Mouse (Mus musculus) intestine, embryonic 14.5 days (tissue): ENCODE results near the gene Hcrtr1. TPM values are rescaled to one million over a fixed set of nuclear protein-coding genes. Genes with fewer than 3 reads are reported as not detected.

ENCODE experiments used
- ATAC-seq: fragments of 200-750 bp; cut with Nextera tagmentation; replicated peaks from 2 replicates; pipeline ENCODE4 v1.8.0; 2017; ENCODE audit warnings: low read depth, moderate number of reproducible peaks, moderate TSS enrichment, moderate library complexity; ENCODE audit not compliant: low FRiP score, low TSS enrichment
- DNase-seq: peaks from one replicate; pipeline ENCODE4 v3.0.0-alpha.2; 2018; ENCODE audit warnings: low spot score
- H3K27ac ChIP-seq: fragments of 300-500 bp; sonication (generic); 2 replicates; pipeline ENCODE4 v1.5.1; 2014; ENCODE audit warnings: low read depth, mild to moderate bottlenecking, control low read depth
- H3K27me3 ChIP-seq: fragments of 300-500 bp; sonication (generic); replicated peaks from 2 replicates; pipeline ENCODE4 v1.6.1; 2014; ENCODE audit warnings: low read length, control low read depth; ENCODE audit not compliant: control insufficient read depth, insufficient read depth
- H3K36me3 ChIP-seq: fragments of 300-500 bp; sonication (generic); 2 replicates; pipeline ENCODE4 v1.6.1; 2014; ENCODE audit warnings: low read length, control low read depth; ENCODE audit not compliant: control insufficient read depth, insufficient read depth
- H3K4me1 ChIP-seq: fragments of 300-500 bp; sonication (generic); replicated peaks from 2 replicates; pipeline ENCODE4 v1.6.1; 2014; ENCODE audit warnings: low read length, control low read depth, mixed read lengths; ENCODE audit not compliant: control insufficient read depth, insufficient read depth
- H3K4me2 ChIP-seq: fragments of 300-500 bp; sonication (generic); 2 replicates; pipeline ENCODE4 v1.6.1; 2014; ENCODE audit warnings: low read length
- H3K4me3 ChIP-seq: fragments of 300-500 bp; sonication (generic); 2 replicates; pipeline ENCODE4 v1.5.1; 2014; ENCODE audit warnings: low read depth, low read length, control low read depth, mixed read lengths
- H3K9ac ChIP-seq: fragments of 300-500 bp; sonication (generic); 2 replicates; pipeline ENCODE4 v1.6.1; 2014; ENCODE audit warnings: mild to moderate bottlenecking, low read length
- H3K9me3 ChIP-seq: fragments of 300-500 bp; sonication (generic); 2 replicates; pipeline ENCODE4 v1.6.1; 2016; ENCODE audit warnings: low read length, control low read depth; ENCODE audit not compliant: control insufficient read depth
- WGBS: fragments of 180-500 bp; shearing (Covaris S2); extraction: QIAGEN DNeasy Blood & Tissue Kit; methylation state at CpG from one replicate; pipeline ENCODE4 v1.1.7; 2014; 5-methylcytosine and 5-hydroxymethylcytosine counted together
- polyA plus RNA-seq: library from polyadenylated mRNA; unstranded; fragments of >200 nt; fragmentation: Nextera tagmentation; extraction: Ambion mirVana; gene quantifications from 2 replicates; pipeline ENCODE4 v1.2.1, GENCODE M21; 2014

Gene Hcrtr1
- polyA plus RNA-seq, 1 experiment from 2014 or later: not detected

DNA sequence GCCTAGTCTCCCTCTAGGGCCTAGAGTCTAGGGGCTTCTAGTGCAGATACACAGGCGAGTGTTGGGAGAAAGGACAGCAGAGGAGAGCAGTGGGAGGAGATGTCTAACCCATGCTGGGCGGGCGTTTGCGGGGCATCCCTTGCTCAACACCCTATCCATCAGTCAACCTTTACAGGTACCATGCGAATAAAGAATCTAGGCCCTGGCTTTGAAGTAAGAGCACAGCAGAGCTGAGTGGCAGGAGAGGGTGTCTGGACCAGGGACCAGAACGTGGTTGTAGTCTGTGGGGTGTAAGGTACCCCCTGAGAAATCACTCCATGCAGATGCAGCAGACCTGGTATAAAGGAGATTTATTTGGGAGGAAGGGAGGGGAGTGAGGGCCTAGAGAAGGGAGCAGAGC is 25.0 kb upstream of the Hcrtr1 start:
- DNase-seq (no peak), ATAC-seq (no peak)
- Histone ChIP-seq H3K4me1 (peaks cover 39% of the 10 kb centered on the region), H3K9ac (no peak overlapping the region), H3K9me3 (no peaks in the 10 kb centered on the region), H3K36me3 (no peaks in the 10 kb centered on the region), H3K4me3 (no peak overlapping the region), H3K27ac (no peak overlapping the region), H3K27me3 (no peaks in the 10 kb centered on the region), H3K4me2 (0 out of 2 replicates have a peak overlapping the region, but pooled peaks have one; percentile 49)
- 76% methylated on average over 6 of the region's 6 CpGs for WGBS

DNA sequence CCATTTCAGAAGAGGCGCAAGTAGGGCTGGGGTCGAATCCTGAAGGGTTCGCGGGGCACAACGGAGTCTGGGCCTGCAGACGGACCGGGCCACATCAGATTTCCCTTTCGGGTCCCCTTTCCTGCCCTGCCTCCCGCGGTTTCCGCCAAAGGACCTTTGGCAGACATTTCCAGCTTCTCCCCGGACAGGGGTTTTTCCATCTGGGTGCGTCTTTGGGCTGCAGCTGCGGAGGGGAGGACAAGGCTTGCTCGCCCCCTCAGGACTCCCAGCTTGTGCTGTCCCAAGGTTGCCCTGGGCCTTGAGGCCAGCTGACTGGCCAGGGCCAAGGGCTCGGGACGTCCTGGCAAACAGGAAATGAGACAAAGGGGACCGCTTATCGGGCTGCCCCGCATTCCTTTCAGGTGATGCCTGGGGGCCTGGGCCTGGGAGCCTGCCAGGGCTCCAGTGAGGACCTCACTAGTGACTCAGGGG is 24.3 kb upstream of the Hcrtr1 start:
- H3K4me1 ChIP-seq: peaks cover 35% of the 10 kb centered on the region
- no peaks in the 10 kb centered on the region for H3K36me3 ChIP-seq
- DNase-seq: peak; percentile 72
- 0 out of 2 replicates have a peak overlapping the region, but pooled peaks have one; percentile 6 for H3K4me3 ChIP-seq
- 7% methylated on average over 20 of the region's 20 CpGs for WGBS
- H3K27me3 ChIP-seq: no peaks in the 10 kb centered on the region
- H3K9me3 ChIP-seq: no peaks in the 10 kb centered on the region
- ATAC-seq: peak; percentile 34; the same call in 1 of the 2 replicates
- peak overlapping the region; percentile 49 for H3K4me2 ChIP-seq
- peak overlapping the region; percentile 22 for H3K9ac ChIP-seq
- H3K27ac ChIP-seq: peak overlapping the region; percentile 33; the same call in 1 of the 2 replicates

DNA sequence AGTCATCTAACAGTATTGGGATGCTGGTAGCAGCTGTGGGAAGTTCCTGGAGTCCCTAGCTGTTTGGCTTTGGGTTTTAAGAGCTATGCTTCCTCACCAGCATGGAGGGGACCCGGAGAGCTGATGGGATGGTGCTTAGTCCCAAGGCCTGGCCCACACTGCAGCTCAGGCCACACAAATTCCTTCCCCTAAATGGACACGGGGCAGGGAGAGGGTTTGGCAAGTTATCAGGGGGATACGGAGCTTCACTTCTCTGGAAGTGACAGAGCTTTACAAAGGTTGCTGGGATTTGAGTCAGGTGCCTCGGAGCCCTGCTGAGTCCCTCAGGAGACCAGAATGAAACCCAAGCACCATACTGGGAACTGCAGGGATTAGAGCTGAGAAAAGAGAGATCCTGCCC is 22.2 kb upstream of the Hcrtr1 start:
- 37% methylated on average over 4 of the region's 4 CpGs for WGBS

DNA sequence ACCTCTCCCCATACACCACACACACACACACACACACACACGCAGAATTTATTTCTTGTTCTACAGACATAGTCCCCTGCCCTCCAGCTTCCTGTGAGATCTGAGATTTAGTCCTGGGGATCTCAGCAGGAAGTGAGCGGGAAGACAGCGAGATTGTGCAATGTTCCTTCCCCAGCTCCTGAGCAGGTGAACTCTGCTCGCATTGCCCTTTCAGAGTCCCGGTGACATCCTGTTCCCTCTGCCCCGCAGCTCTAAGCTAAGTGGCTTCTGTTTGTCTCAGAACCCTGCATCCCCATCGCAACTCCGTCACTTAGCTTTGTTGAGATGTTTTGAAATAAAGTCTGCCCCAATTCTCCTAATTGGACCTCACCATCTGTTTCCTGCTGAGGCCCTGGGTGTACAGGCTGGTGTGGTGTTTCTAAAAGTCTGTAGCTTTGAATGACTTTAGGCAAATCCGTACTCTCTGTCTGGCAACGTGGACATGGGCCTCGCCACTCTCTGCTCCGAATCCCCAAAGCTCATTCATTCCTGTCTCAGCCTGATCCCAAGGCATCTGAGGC is 17.7 kb upstream of the Hcrtr1 start:
- Histone ChIP-seq H3K4me1 (no peaks in the 10 kb centered on the region), H3K27me3 (peaks cover 14% of the 10 kb centered on the region), H3K9ac (no peak overlapping the region), H3K36me3 (no peaks in the 10 kb centered on the region), H3K4me3 (no peak overlapping the region), H3K9me3 (no peaks in the 10 kb centered on the region), H3K27ac (no peak overlapping the region), H3K4me2 (no peak overlapping the region)
- no peak for DNase-seq
- no peak for ATAC-seq
- 76% methylated on average over 12 of the region's 12 CpGs for WGBS

More for the DNA sequence above, 22.2 kb upstream of the Hcrtr1 start:
- Histone ChIP-seq H3K27ac (no peak overlapping the region), H3K4me3 (no peak overlapping the region), H3K9ac (no peak overlapping the region), H3K36me3 (no peaks in the 10 kb centered on the region), H3K4me1 (peaks cover 15% of the 10 kb centered on the region), H3K27me3 (no peaks in the 10 kb centered on the region), H3K4me2 (no peak overlapping the region), H3K9me3 (no peaks in the 10 kb centered on the region)
- DNase-seq (no peak), ATAC-seq (no peak)

DNA sequence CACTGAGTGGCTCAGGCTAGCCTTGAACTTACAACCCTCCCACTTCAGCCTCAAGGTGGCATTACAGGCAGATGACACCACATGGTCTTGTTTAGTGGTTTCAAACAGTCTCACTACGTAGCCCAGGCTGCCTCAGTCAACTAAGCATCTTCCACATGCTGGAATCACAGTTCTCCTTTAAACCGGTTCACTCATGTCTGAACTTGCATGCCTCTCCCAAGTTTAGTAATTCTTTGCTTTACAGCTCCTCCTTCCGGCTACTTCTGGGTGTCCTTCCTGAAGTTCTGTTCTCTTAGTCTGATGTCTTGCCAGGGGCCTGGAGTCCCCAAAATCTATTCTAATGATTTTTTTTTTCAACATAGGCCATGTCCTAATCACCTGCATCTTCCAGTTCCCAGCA is 15.1 kb upstream of the Hcrtr1 start:
- Histone ChIP-seq H3K4me3 (no peak overlapping the region), H3K27me3 (peaks cover 16% of the 10 kb centered on the region), H3K4me2 (no peak overlapping the region), H3K27ac (no peak overlapping the region), H3K36me3 (no peaks in the 10 kb centered on the region), H3K4me1 (no peaks in the 10 kb centered on the region), H3K9ac (no peak overlapping the region), H3K9me3 (no peaks in the 10 kb centered on the region)
- WGBS: 80% methylated on average over 3 of the region's 3 CpGs
- ATAC-seq (no peak), DNase-seq (no peak)

DNA sequence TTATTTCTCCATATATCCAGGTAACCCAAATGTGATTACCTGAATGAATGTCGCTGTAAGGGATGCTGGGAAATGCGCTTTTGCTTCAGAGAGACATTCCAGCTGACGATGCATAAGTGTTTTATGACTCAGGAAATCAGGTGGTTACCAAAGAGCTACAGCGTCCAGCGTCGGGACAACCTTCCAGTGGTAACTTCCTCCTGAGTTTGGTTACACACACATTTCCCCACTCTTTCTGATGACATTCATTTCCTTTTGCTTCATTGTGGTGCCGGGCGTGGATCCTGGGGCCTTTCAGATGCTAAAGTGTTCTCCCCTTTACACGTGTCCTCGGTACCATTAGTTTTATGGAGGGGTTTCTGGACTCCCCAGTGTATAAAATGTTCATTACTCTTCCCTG is 9.2 kb upstream of the Hcrtr1 start:
- Histone ChIP-seq H3K9me3 (no peaks in the 10 kb centered on the region), H3K27me3 (peaks cover 15% of the 10 kb centered on the region), H3K4me1 (no peaks in the 10 kb centered on the region), H3K36me3 (no peaks in the 10 kb centered on the region), H3K27ac (no peak overlapping the region), H3K4me3 (no peak overlapping the region), H3K4me2 (no peak overlapping the region), H3K9ac (no peak overlapping the region)
- WGBS: 65% methylated on average over 10 of the region's 10 CpGs
- DNase-seq (no peak), ATAC-seq (no peak)

DNA sequence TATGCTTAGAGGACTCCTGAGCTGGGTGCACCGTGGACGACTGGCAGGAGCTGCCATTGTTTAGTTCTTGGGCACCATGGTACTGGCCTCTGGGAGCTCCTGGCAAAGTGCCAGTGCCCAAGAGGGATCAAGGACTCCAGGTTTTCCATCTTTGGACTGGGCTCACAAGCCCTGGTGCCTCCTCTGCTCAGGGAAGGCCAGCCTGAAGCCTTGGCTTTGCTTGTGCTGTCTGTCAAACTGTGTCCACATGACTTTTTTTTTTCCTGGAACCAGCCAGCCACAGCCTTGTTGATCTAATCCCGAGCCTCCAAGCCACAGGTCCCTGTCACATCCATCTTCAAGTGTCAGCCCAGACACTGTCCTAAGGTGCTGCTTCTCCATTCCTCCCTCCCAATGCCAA is 2.6 kb upstream of the Hcrtr1 start:
- Histone ChIP-seq H3K27me3 (peaks cover 47% of the 10 kb centered on the region), H3K9me3 (no peaks in the 10 kb centered on the region), H3K36me3 (no peaks in the 10 kb centered on the region), H3K4me1 (peaks cover 9% of the 10 kb centered on the region; the same call in 1 of the 2 replicates), H3K4me3 (no peak overlapping the region), H3K27ac (no peak overlapping the region), H3K9ac (no peak overlapping the region), H3K4me2 (no peak overlapping the region)
- DNase-seq (no peak), ATAC-seq (no peak)
- 48% methylated on average over 3 of the region's 3 CpGs for WGBS

DNA sequence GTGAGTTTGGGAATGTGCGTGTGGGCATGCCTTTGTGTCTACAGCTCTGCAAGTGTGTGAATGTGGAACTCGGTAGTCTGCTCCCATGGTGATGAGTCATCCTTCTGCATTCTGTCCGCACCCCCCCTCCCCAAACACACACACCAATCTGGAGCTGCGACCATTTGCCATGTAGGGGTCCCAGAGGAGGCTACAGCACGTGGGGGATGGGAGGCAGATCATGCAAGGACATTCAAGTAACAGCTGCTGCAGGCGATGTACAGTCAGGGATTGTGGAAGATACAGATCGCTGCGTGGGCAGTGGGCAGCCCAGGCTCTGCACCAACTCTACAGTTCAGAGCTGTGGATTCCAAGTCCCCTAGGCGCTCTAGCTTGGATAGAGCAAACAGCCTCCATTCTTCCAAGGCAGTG is 1.8 kb upstream of the Hcrtr1 start:
- Histone ChIP-seq H3K36me3 (no peaks in the 10 kb centered on the region), H3K4me1 (peaks cover 9% of the 10 kb centered on the region; the same call in 1 of the 2 replicates), H3K27me3 (peaks cover 48% of the 10 kb centered on the region), H3K9me3 (no peaks in the 10 kb centered on the region), H3K27ac (no peak overlapping the region), H3K4me3 (no peak overlapping the region), H3K9ac (no peak overlapping the region), H3K4me2 (no peak overlapping the region)
- 51% methylated on average over 9 of the region's 9 CpGs for WGBS
- no peak for DNase-seq
- no peak for ATAC-seq
